ENCODE assay signal across 21 mouse cellular contexts in genomic region chr4:95360336-95360967, GRCm38 (mm10).
DNase-seq lines count a peak whose midpoint lies in the region; ATAC-seq and TF ChIP-seq lines count a peak whose summit lies in the region.
"Had no signal": no experiment of that assay in that cellular context is flagged by ENCODE, and none has a peak within 500 bp of the region (broad histone marks: within the 10 kb centered on the region; RNA-seq: fewer than 3 reads in every experiment).

No protein-coding gene starts in this region.

- H3K36me3 ChIP-seq in heart, embryonic 10.5 days = no peaks in the 10 kb centered on the region
- H3K36me3 ChIP-seq in heart, embryonic 11.5 days (ENCODE audit: control insufficient read depth, insufficient read depth, low read length) = no peaks in the 10 kb centered on the region
- no peaks in the 10 kb centered on the region for H3K36me3 ChIP-seq in stomach, embryonic 15.5 days
- H3K36me3 ChIP-seq: hindbrain, embryonic 15.5 days; limb, embryonic 12.5 days had no signal

- H3K4me1 ChIP-seq in heart, embryonic 10.5 days = 0 out of 2 replicates have a peak, but pooled peaks cover 3% of the 10 kb centered on the region
- no peaks in the 10 kb centered on the region for H3K4me1 ChIP-seq in heart, embryonic 11.5 days (ENCODE audit: control insufficient read depth, insufficient read depth, low read length)
- no peaks in the 10 kb centered on the region for H3K4me1 ChIP-seq in stomach, embryonic 15.5 days
- H3K4me1 ChIP-seq: hindbrain, embryonic 15.5 days; limb, embryonic 12.5 days had no signal

- no peaks in the 10 kb centered on the region for H3K9me3 ChIP-seq in heart, embryonic 10.5 days
- no peaks in the 10 kb centered on the region for H3K9me3 ChIP-seq in heart, embryonic 11.5 days (replicated peaks; ENCODE audit: control insufficient read depth, low read length)
- no peaks in the 10 kb centered on the region for H3K9me3 ChIP-seq in stomach, embryonic 15.5 days
- H3K9me3 ChIP-seq: hindbrain, embryonic 15.5 days; limb, embryonic 12.5 days had no signal

- no peak for ATAC-seq in heart, embryonic 11.5 days (replicated peaks; ENCODE audit: insufficient number of reproducible peaks, low FRiP score, low TSS enrichment)
- ATAC-seq in stomach, embryonic 15.5 days (ENCODE audit: insufficient read depth, low FRiP score, low read depth) = no peak
- ATAC-seq in frontal cortex, adult (ENCODE audit: low TSS enrichment) = no peak
- ATAC-seq: forebrain, embryonic 16.5 days had no signal

- no peak overlapping the region for H3K4me2 ChIP-seq in heart, embryonic 11.5 days
- H3K4me2 ChIP-seq in stomach, embryonic 15.5 days = no peak overlapping the region
- H3K4me2 ChIP-seq: hindbrain, embryonic 15.5 days; limb, embryonic 12.5 days had no signal

- TF ChIP-seq POLR2A in brain, embryonic 14.5 days (IDR thresholded peaks at IDR 0.05; ENCODE audit: borderline replicate concordance, extremely low read depth, insufficient read depth, insufficient read length, poor library complexity, severe bottlenecking) = no peak

- H3K4me3 ChIP-seq in heart, embryonic 10.5 days = no peak overlapping the region
- no peak overlapping the region for H3K4me3 ChIP-seq in heart, embryonic 11.5 days (ENCODE audit: low read depth, low read length)
- H3K4me3 ChIP-seq in stomach, embryonic 15.5 days (replicated peaks) = no peak overlapping the region
- H3K4me3 ChIP-seq: hindbrain, embryonic 15.5 days; limb, embryonic 12.5 days had no signal

- no peak overlapping the region for H3K9ac ChIP-seq in heart, embryonic 11.5 days (ENCODE audit: low read depth, low read length)
- H3K9ac ChIP-seq in stomach, embryonic 15.5 days = no peak overlapping the region
- H3K9ac ChIP-seq: hindbrain, embryonic 15.5 days; limb, embryonic 12.5 days; liver, embryonic 14.5 days had no signal

- DNase-seq in heart, embryonic 10.5 days (ENCODE audit: low spot score) = no peak
- peak; percentile 62 for DNase-seq in lung, postnatal 10 days
- DNase-seq in lung, postnatal 25 days (ENCODE audit: low spot score) = no peak
- peak; percentile 31 for DNase-seq in brain, embryonic 14.5 days (ENCODE audit: low read depth)
- DNase-seq in adrenal gland, postnatal 4 days (ENCODE audit: low spot score in 2 of 2) = no peak
- DNase-seq: adrenal gland, adult 2 months; cerebellum, postnatal 25 days; embryo, embryonic 11 days; heart, postnatal 36 days; kidney, adult 11 months; right cerebral cortex, postnatal 4 days; thymus, postnatal 25 days had no signal

- no peaks in the 10 kb centered on the region for H3K27me3 ChIP-seq in heart, embryonic 10.5 days (ENCODE audit: insufficient read depth, poor library complexity, severe bottlenecking)
- no peaks in the 10 kb centered on the region for H3K27me3 ChIP-seq in heart, embryonic 11.5 days (ENCODE audit: control insufficient read depth, insufficient read depth, low read length)
- H3K27me3 ChIP-seq in stomach, embryonic 15.5 days (replicated peaks) = no peaks in the 10 kb centered on the region
- H3K27me3 ChIP-seq: CH12.LX; hindbrain, embryonic 15.5 days; limb, embryonic 12.5 days had no signal

- H3K27ac ChIP-seq in heart, embryonic 10.5 days = 0 out of 2 replicates have a peak overlapping the region, but pooled peaks have one; percentile 57
- no peak overlapping the region for H3K27ac ChIP-seq in heart, embryonic 11.5 days (ENCODE audit: low read depth, low read length)
- 0 out of 2 replicates have a peak overlapping the region, but pooled peaks have one; percentile 24 for H3K27ac ChIP-seq in stomach, embryonic 15.5 days
- H3K27ac ChIP-seq: hindbrain, embryonic 15.5 days; kidney, postnatal 0 days; limb, embryonic 12.5 days; liver, embryonic 14.5 days had no signal

- WGBS in heart, embryonic 10.5 days = 46% methylated on average over 3 of the region's 3 CpGs
- 53% methylated on average over 3 of the region's 3 CpGs for WGBS in heart, embryonic 11.5 days (ENCODE audit: insufficient replicate concordance)
- WGBS in stomach, embryonic 15.5 days = 45% methylated on average over 3 of the region's 3 CpGs

- no peak for TF ChIP-seq CTCF in brain, embryonic 14.5 days (IDR thresholded peaks at IDR 0.05; ENCODE audit: borderline replicate concordance, extremely low read depth, insufficient read depth, insufficient read length)

Comparison
In these comparisons a context has a peak if more than half of its experiments do, and no peak if none do; other contexts are left out.
1. DNase-seq: peak in lung, postnatal 10 days (single experiment) and brain, embryonic 14.5 days (single experiment); none in heart, embryonic 10.5 days (single experiment), lung, postnatal 25 days (single experiment) and adrenal gland, postnatal 4 days (0 of 2).